Mouse (Mus musculus) layer of hippocampus, adult 2 months (tissue): Measurements from ENCODE around the gene Rgl1. TPM values are rescaled to one million over a fixed set of nuclear protein-coding genes. Genes with fewer than 3 reads are reported as not detected.

ENCODE experiments used
- DNase-seq, 2 experiments: peaks; one replicate each; pipeline ENCODE4 v3.0.0; 2022; ENCODE audit warnings: low spot score in 2 of 2
- H3K27ac ChIP-seq: fragments of 200-600 bp; 2 replicates; pipeline ENCODE4 v1.8.1; 2022
- H3K4me3 ChIP-seq: fragments of 200-600 bp; 2 replicates; pipeline ENCODE4 v1.8.1; 2022; ENCODE audit warnings: mild to moderate bottlenecking
- CTCF ChIP-seq: fragments of 200-600 bp; conservative IDR thresholded peaks from 2 replicates; pipeline ENCODE4 v1.8.1; 2022; ENCODE audit warnings: antibody characterized with exemption, mild to moderate bottlenecking, moderate library complexity
- total RNA-seq, 2 experiments: library from RNA; stranded (reverse); gene quantifications; 2 replicates each; pipeline ENCODE4 v1.2.3; 2021

The Rgl1 gene
- total RNA-seq, 2 experiments from 2014 or later: 126 TPM

- H3K4me3 ChIP-seq: no peak overlapping the region
- TF ChIP-seq CTCF: no peak
- peak overlapping the region; percentile 55 for H3K27ac ChIP-seq
- DNase-seq: no peak
Measured at GRCm38 (mm10) chr1:152606727-152607126, 159.4 kb downstream of the Rgl1 start.

- Histone ChIP-seq H3K27ac (peak overlapping the region; percentile 55), H3K4me3 (no peak overlapping the region)
- no peak for TF ChIP-seq CTCF
- DNase-seq: no peak
Measured at GRCm38 (mm10) chr1:152605895-152606625, 160.1 kb downstream of the Rgl1 start.

- H3K27ac ChIP-seq: peak overlapping the region; percentile 8; the same call in 1 of the 2 replicates
- H3K4me3 ChIP-seq: no peak overlapping the region
- no peak for TF ChIP-seq CTCF
- DNase-seq: no peak
Measured at GRCm38 (mm10) chr1:152604147-152604546, 162.0 kb downstream of the Rgl1 start.

- no peak for DNase-seq
- Histone ChIP-seq H3K27ac (no peak overlapping the region), H3K4me3 (no peak overlapping the region)
- TF ChIP-seq CTCF: no peak
Measured at GRCm38 (mm10) chr1:152603628-152604027, 162.5 kb downstream of the Rgl1 start.

GRCm38 (mm10) chr1:152600494-152600893, 165.7 kb downstream of the Rgl1 start:
- no peak for TF ChIP-seq CTCF

GRCm38 (mm10) chr1:152599347-152599746, 166.8 kb downstream of the Rgl1 start:
- no peak for TF ChIP-seq CTCF
- Histone ChIP-seq H3K27ac (peak overlapping the region; percentile 0; the same call in 1 of the 2 replicates), H3K4me3 (no peak overlapping the region)
- DNase-seq: no peak

More at GRCm38 (mm10) chr1:152600494-152600893, 165.7 kb downstream of the Rgl1 start:
- no peak overlapping the region for H3K27ac ChIP-seq
- DNase-seq: no peak
- no peak overlapping the region for H3K4me3 ChIP-seq

- no peak for TF ChIP-seq CTCF
- no peak for DNase-seq
- Histone ChIP-seq H3K4me3 (no peak overlapping the region), H3K27ac (peak overlapping the region; percentile 4; the same call in 1 of the 2 replicates)
Measured at GRCm38 (mm10) chr1:152594690-152595089, 171.5 kb downstream of the Rgl1 start.

- Histone ChIP-seq H3K4me3 (no peak overlapping the region), H3K27ac (peak overlapping the region; percentile 4; the same call in 1 of the 2 replicates)
- no peak for DNase-seq
- no peak for TF ChIP-seq CTCF
Measured at GRCm38 (mm10) chr1:152593831-152594549, 172.2 kb downstream of the Rgl1 start.

- no peak for TF ChIP-seq CTCF
- DNase-seq: no peak
- Histone ChIP-seq H3K27ac (no peak overlapping the region), H3K4me3 (no peak overlapping the region)
Measured at GRCm38 (mm10) chr1:152593382-152593781, 172.8 kb downstream of the Rgl1 start.

GRCm38 (mm10) chr1:152592609-152593008, 173.5 kb downstream of the Rgl1 start:
- DNase-seq: no peak
- Histone ChIP-seq H3K4me3 (no peak overlapping the region), H3K27ac (peak overlapping the region; percentile 23; the same call in 1 of the 2 replicates)
- no peak for TF ChIP-seq CTCF

GRCm38 (mm10) chr1:152591746-152592498, 174.2 kb downstream of the Rgl1 start:
- H3K4me3 ChIP-seq: no peak overlapping the region
- DNase-seq: no peak
- H3K27ac ChIP-seq: peak overlapping the region; percentile 23; the same call in 1 of the 2 replicates
- TF ChIP-seq CTCF: no peak

- Histone ChIP-seq H3K27ac (peak overlapping the region; percentile 43), H3K4me3 (no peak overlapping the region)
- no peak for DNase-seq
- no peak for TF ChIP-seq CTCF
Measured at GRCm38 (mm10) chr1:152590321-152590720, 175.8 kb downstream of the Rgl1 start.
